Mouse (Mus musculus) erythroblast, embryonic 14.5 days (primary cell): ENCODE results near the gene Tssk2.

Experiments used
- GATA1 ChIP-seq: IDR thresholded peaks from 2 replicates; pipeline ENCODE4 v1.6.1; 2012; ENCODE audit warnings: low read length, inconsistent platforms, mixed read lengths
- TAL1 ChIP-seq: IDR thresholded peaks from 3 replicates; pipeline ENCODE4 v1.6.1; 2012; ENCODE audit warnings: low read length, inconsistent platforms, mixed read lengths

GRCm38 (mm10) chr16:17928627-17929104, 30.2 kb downstream of the Tssk2 start:
- TF ChIP-seq TAL1 = no peak
- no peak for TF ChIP-seq GATA1
